Mouse (Mus musculus) brain, embryonic 14.5 days (tissue): ENCODE results near the gene Tbcb.

Experiments used
- CTCF ChIP-seq: fragments of 200-500 bp; IDR thresholded peaks from 2 replicates; pipeline ENCODE4 v1.5.1; 2012; ENCODE audit warnings: inconsistent platforms, mild to moderate bottlenecking, moderate library complexity, borderline replicate concordance; ENCODE audit not compliant: insufficient read depth, insufficient read length; ENCODE audit errors: extremely low read depth
- POLR2A ChIP-seq: fragments of 200-500 bp; IDR thresholded peaks from 2 replicates; pipeline ENCODE4 v1.6.1; 2012; ENCODE audit warnings: mild to moderate bottlenecking, inconsistent platforms, borderline replicate concordance; ENCODE audit not compliant: poor library complexity, insufficient read depth, insufficient read length, severe bottlenecking; ENCODE audit errors: extremely low read depth

- TF ChIP-seq CTCF, result no peak
- no peak for TF ChIP-seq POLR2A
Measured at GRCm38 (mm10) chr7:30204380-30204779, 27.7 kb downstream of the Tbcb start.
